Mouse (Mus musculus) liver, postnatal 0 days (tissue): ENCODE measurements around the gene Hrh3.

Experiments used
- CTCF ChIP-seq: sonication (generic); IDR thresholded peaks from 2 replicates; pipeline ENCODE4 v1.5.1; 2016; ENCODE audit warnings: antibody characterized with exemption, low read depth
- EP300 ChIP-seq: IDR thresholded peaks from 2 replicates; pipeline ENCODE4 v1.6.1; 2016; ENCODE audit warnings: antibody characterized with exemption, low read depth, mild to moderate bottlenecking

GRCm38 (mm10) chr2:180116741-180117484 lies 12.6 kb upstream of the Hrh3 start:
- TF ChIP-seq CTCF: no peak
- TF ChIP-seq EP300: no peak
